Mouse (Mus musculus): ENCODE results near the gene Smarca2.

DNA sequence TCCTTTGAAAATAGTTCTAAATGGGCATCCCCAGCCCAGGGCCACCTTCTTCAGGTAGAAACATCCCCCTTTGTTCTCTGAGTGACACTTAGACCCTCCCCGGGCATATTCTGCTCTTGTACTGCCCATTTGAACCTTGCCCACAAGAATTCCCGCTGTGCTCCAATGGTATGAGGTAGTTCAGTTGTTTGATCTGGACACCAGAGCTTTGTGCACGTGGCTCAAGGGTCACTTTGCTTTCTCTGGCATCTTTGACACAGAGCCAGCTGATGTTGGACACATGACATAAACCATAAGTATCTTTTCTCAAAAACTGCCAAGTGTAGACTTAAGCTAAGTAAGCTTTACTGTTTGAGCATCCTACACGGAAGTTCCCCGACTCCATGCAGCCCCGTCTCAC is 151.1 kb downstream of the Smarca2 start:
- no peak for TF ChIP-seq POLR2A (IDR thresholded peaks at IDR 0.05; ENCODE audit: control insufficient read depth, low read depth, low read length)
- TF ChIP-seq CTCF (IDR thresholded peaks at IDR 0.05; ENCODE audit: control insufficient read depth, insufficient read depth, insufficient replicate concordance, low read depth, low read length): no peak
